Mouse (Mus musculus) midbrain, embryonic 16.5 days (tissue): ENCODE results near the gene Bcl7a. TPM values are rescaled to one million over a fixed set of nuclear protein-coding genes. Genes with fewer than 3 reads are reported as not detected.

Source experiments
- ATAC-seq: fragments of 200-750 bp; cut with Nextera tagmentation; 2 replicates; pipeline ENCODE4 v1.8.0; 2017; ENCODE audit warnings: moderate TSS enrichment
- H3K27ac ChIP-seq: fragments of 300-500 bp; sonication (generic); 2 replicates; pipeline ENCODE4 v1.5.1; 2014; ENCODE audit warnings: mild to moderate bottlenecking, low read length, mixed read lengths
- H3K27me3 ChIP-seq: fragments of 300-500 bp; sonication (generic); 2 replicates; pipeline ENCODE4 v1.6.1; 2014; ENCODE audit warnings: low read depth, low read length, mixed read lengths; ENCODE audit not compliant: control insufficient read depth, insufficient read depth
- H3K36me3 ChIP-seq: fragments of 300-500 bp; sonication (generic); 2 replicates; pipeline ENCODE4 v1.6.1; 2014; ENCODE audit warnings: mild to moderate bottlenecking, low read length, moderate library complexity, mixed read lengths; ENCODE audit not compliant: control insufficient read depth, insufficient read depth
- H3K4me1 ChIP-seq: fragments of 300-500 bp; sonication (generic); 2 replicates; pipeline ENCODE4 v1.6.1; 2014; ENCODE audit warnings: mild to moderate bottlenecking, low read length, mixed read lengths; ENCODE audit not compliant: control insufficient read depth, insufficient read depth
- H3K4me2 ChIP-seq: fragments of 300-500 bp; sonication (generic); 2 replicates; pipeline ENCODE4 v1.6.1; 2014; ENCODE audit warnings: mild to moderate bottlenecking, low read length, mixed read lengths
- H3K4me3 ChIP-seq: fragments of 300-500 bp; sonication (generic); 2 replicates; pipeline ENCODE4 v1.5.1; 2014; ENCODE audit warnings: low read depth, mild to moderate bottlenecking, low read length, moderate library complexity, mixed read lengths
- H3K9ac ChIP-seq: fragments of 300-500 bp; sonication (generic); 2 replicates; pipeline ENCODE4 v1.6.1; 2014; ENCODE audit warnings: low read depth, low read length, mixed read lengths
- H3K9me3 ChIP-seq: fragments of 300-500 bp; sonication (generic); replicated peaks from 2 replicates; pipeline ENCODE4 v1.6.1; 2014; ENCODE audit warnings: mild to moderate bottlenecking, low read length, mixed read lengths; ENCODE audit not compliant: control insufficient read depth, poor library complexity, severe bottlenecking
- WGBS: fragments of 180-500 bp; shearing (Covaris S2); extraction: QIAGEN DNeasy Blood & Tissue Kit; methylation state at CpG from one replicate; pipeline ENCODE4 v1.1.7; 2014; 5-methylcytosine and 5-hydroxymethylcytosine counted together
- polyA plus RNA-seq: library from polyadenylated mRNA; unstranded; fragments of >200 nt; fragmentation: Nextera tagmentation; extraction: Ambion mirVana; gene quantifications from 2 replicates; pipeline ENCODE4 v1.2.1, GENCODE M21; 2015

Bcl7a gene
- polyA plus RNA-seq, 1 experiment from 2014 or later, result 34.1 TPM

DNA sequence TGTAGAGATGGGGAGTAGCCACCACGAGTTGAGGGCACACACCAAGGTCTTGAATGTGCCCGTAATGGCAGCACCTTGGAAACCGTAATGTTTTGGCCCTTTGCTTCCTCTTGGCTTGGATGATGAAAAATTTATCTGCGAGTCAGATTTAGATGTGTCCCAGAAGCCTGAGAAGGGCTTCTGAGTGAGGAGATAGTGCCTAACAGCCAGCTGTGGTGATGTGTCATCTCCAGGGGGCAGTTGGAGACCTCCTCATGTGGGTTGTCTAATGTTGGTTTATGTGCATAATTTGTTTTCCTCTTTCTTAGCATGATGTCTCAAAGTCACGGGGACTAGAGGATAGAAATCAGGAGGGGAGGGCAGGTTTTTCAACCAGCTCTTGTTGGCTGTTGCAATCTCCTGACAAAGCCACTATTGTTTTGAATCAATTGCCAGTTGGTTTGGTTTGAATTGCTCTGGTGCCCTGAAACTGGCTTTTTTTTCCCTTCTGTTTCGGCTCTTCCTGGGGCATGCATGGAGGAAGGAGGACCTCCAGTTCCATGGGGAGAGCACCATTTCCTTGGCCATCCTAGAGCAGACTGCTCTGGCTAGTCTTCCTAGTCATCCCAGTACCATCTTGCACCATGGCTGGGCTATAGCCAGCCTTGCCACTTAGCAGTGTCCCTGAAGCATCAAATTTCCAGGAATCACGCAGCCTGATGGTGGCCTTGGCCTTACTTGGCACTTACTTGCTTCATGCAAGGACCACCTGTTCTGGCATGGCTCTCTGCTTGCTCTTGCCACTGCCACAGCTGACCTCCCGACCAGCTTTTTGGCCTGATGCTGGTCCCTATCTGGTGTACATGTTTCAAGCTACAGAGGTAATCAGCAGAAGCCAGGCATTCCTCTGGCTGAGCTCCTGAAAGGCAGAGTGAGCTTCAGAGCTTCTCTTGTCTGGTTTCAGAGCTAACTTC lies 73.2 kb downstream of the Bcl7a start:
- H3K27me3 ChIP-seq, result no peaks in the 10 kb centered on the region
- peaks cover 5% of the 10 kb centered on the region for H3K4me1 ChIP-seq
- H3K9ac ChIP-seq, result no peak overlapping the region
- H3K9me3 ChIP-seq, result no peaks in the 10 kb centered on the region
- no peak overlapping the region for H3K27ac ChIP-seq
- no peak for ATAC-seq
- WGBS, result 72% methylated on average over 8 of the region's 8 CpGs
- no peaks in the 10 kb centered on the region for H3K36me3 ChIP-seq
- no peak overlapping the region for H3K4me2 ChIP-seq
- H3K4me3 ChIP-seq, result no peak overlapping the region

DNA sequence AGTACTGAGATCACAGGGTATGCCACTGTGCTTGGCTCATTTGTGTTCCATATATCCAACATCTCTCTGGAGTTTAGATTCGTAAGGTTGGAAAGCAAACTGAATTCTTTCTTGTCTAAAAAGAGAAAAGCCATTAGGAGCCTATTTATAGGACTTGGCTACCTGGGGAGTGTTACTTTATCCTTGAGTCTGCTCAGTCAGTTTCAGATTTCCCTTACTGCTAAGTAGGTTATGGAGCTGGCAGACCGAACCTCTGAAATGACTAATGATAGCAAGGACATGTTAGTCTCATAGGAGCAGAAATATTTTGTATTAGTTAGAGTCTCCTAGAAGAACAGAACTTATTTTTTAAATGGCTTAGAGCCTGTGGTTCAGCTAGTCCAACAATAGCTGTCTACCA lies 80.3 kb downstream of the Bcl7a start:
- WGBS, result 74% methylated on average over 2 of the region's 2 CpGs
- no peak for ATAC-seq
- Histone ChIP-seq H3K27ac (no peak overlapping the region), H3K4me3 (no peak overlapping the region), H3K4me2 (no peak overlapping the region), H3K4me1 (no peaks in the 10 kb centered on the region), H3K36me3 (no peaks in the 10 kb centered on the region), H3K9me3 (no peaks in the 10 kb centered on the region), H3K9ac (no peak overlapping the region), H3K27me3 (no peaks in the 10 kb centered on the region)

Other genes starting within 250 kb of the Bcl7a start
- 13.9 and 21.4 TPM in 2 replicates for gene Rhof, start 211.1 kb upstream of the Bcl7a start, polyA plus RNA-seq
- gene Setd1b, start 201.6 kb upstream of the Bcl7a start, polyA plus RNA-seq, result 10.0 and 11.8 TPM in 2 replicates
- 73.6 and 77.6 TPM in 2 replicates for gene Psmd9, start 174.4 kb upstream of the Bcl7a start, polyA plus RNA-seq
- gene Hpd, start 161.1 kb upstream of the Bcl7a start, polyA plus RNA-seq, result not detected in 2 replicates
- gene Wdr66, start 91.7 kb upstream of the Bcl7a start, polyA plus RNA-seq, result 0.94 and 1.7 TPM in 2 replicates
- 15.5 and 19.0 TPM in 2 replicates for gene Mlxip, start 51.0 kb downstream of the Bcl7a start, polyA plus RNA-seq
- 0.76 and 1.4 TPM in 2 replicates for gene Lrrc43, start 145.5 kb downstream of the Bcl7a start, polyA plus RNA-seq
- gene Il31, start 145.7 kb downstream of the Bcl7a start, polyA plus RNA-seq, result not detected in 2 replicates
- 0.58 and 1.4 TPM in 2 replicates for gene B3gnt4, start 166.6 kb downstream of the Bcl7a start, polyA plus RNA-seq
- 109 and 111 TPM in 2 replicates for gene Diablo, start 180.3 kb downstream of the Bcl7a start, polyA plus RNA-seq
- 0.73 and 0.92 TPM in 2 replicates for gene Gm49027, start 181.7 kb downstream of the Bcl7a start, polyA plus RNA-seq
- 44.7 and 44.8 TPM in 2 replicates for gene Vps33a, start 229.2 kb downstream of the Bcl7a start, polyA plus RNA-seq